Mouse (Mus musculus) midbrain, postnatal 0 days (tissue): ENCODE data around the gene Sh3rf3. TPM values are rescaled to one million over a fixed set of nuclear protein-coding genes. Genes with fewer than 3 reads are reported as not detected.

ENCODE experiments used
- ATAC-seq: fragments of 200-750 bp; cut with Nextera tagmentation; 2 replicates; pipeline ENCODE4 v1.8.0; 2017; ENCODE audit warnings: moderate number of reproducible peaks, mild to moderate bottlenecking, moderate TSS enrichment, moderate library complexity; ENCODE audit not compliant: low FRiP score
- DNase-seq: peaks from one replicate; pipeline ENCODE4 v3.0.0-alpha.2; 2015; ENCODE audit warnings: low spot score
- H3K27ac ChIP-seq: fragments of 300-500 bp; sonication (generic); 2 replicates; pipeline ENCODE4 v1.5.1; 2014; ENCODE audit warnings: low read depth, mild to moderate bottlenecking, low read length, mixed read lengths
- H3K27me3 ChIP-seq: fragments of 300-500 bp; sonication (generic); 2 replicates; pipeline ENCODE4 v1.6.1; 2014; ENCODE audit warnings: low read length, control low read depth, mixed read lengths; ENCODE audit not compliant: insufficient read depth
- H3K36me3 ChIP-seq: fragments of 300-500 bp; sonication (generic); 2 replicates; pipeline ENCODE4 v1.6.1; 2014; ENCODE audit warnings: low read length, control low read depth, mixed read lengths; ENCODE audit not compliant: insufficient read depth
- H3K4me1 ChIP-seq: fragments of 300-500 bp; sonication (generic); 2 replicates; pipeline ENCODE4 v1.6.1; 2014; ENCODE audit warnings: mild to moderate bottlenecking, control low read depth, antibody characterized with exemption, low read length, mixed read lengths; ENCODE audit not compliant: insufficient read depth
- H3K4me2 ChIP-seq: fragments of 300-500 bp; sonication (generic); 2 replicates; pipeline ENCODE4 v1.6.1; 2014; ENCODE audit warnings: low read depth, mild to moderate bottlenecking, low read length, mixed read lengths; ENCODE audit not compliant: poor library complexity, severe bottlenecking
- H3K4me3 ChIP-seq: fragments of 300-500 bp; sonication (generic); 2 replicates; pipeline ENCODE4 v1.5.1; 2014; ENCODE audit warnings: low read depth, mild to moderate bottlenecking, low read length, moderate library complexity
- H3K9ac ChIP-seq: fragments of 300-500 bp; sonication (generic); replicated peaks from 2 replicates; pipeline ENCODE4 v1.6.1; 2014; ENCODE audit warnings: mild to moderate bottlenecking, low read length, moderate library complexity, mixed read lengths; ENCODE audit not compliant: poor library complexity, severe bottlenecking
- H3K9me3 ChIP-seq: fragments of 300-500 bp; sonication (generic); 2 replicates; pipeline ENCODE4 v1.6.1; 2016; ENCODE audit warnings: low read length, control low read depth
- CTCF ChIP-seq: IDR thresholded peaks from 2 replicates; pipeline ENCODE4 v1.5.1; 2016; ENCODE audit warnings: antibody characterized with exemption, mild to moderate bottlenecking
- WGBS: fragments of 180-500 bp; shearing (Covaris S2); extraction: QIAGEN DNeasy Blood & Tissue Kit; methylation state at CpG from one replicate; pipeline ENCODE4 v1.1.7; 2014; 5-methylcytosine and 5-hydroxymethylcytosine counted together
- polyA plus RNA-seq: library from polyadenylated mRNA; unstranded; fragments of >200 nt; fragmentation: Nextera tagmentation; extraction: Ambion mirVana; gene quantifications from 2 replicates; pipeline ENCODE4 v1.2.1, GENCODE M21; 2015
- total RNA-seq: library from RNA; depleted of rRNA; stranded (reverse); fragments of >200 nt; gene quantifications from 2 replicates; pipeline ENCODE4 v1.2.3, GENCODE M21; 2014

The Sh3rf3 gene
- total and polyA plus RNA-seq, 2 experiments from 2014 or later = 4.6 to 31.9 TPM

- H3K4me2 ChIP-seq = no peak overlapping the region
These were observed 297.2 kb downstream of the Sh3rf3 start for GRCm38 (mm10) chr10:59110386-59110785.

GRCm38 (mm10) chr10:59112755-59113154 lies 299.6 kb downstream of the Sh3rf3 start:
- TF ChIP-seq CTCF = no peak
- Histone ChIP-seq H3K27me3 (no peaks in the 10 kb centered on the region), H3K4me2 (no peak overlapping the region), H3K4me1 (no peaks in the 10 kb centered on the region), H3K27ac (no peak overlapping the region), H3K4me3 (no peak overlapping the region), H3K9me3 (no peaks in the 10 kb centered on the region), H3K36me3 (peaks cover 6% of the 10 kb centered on the region), H3K9ac (no peak overlapping the region)
- 94% methylated on average over 8 of the region's 8 CpGs for WGBS
- DNase-seq = no peak
- ATAC-seq = no peak

More at GRCm38 (mm10) chr10:59110386-59110785, 297.2 kb downstream of the Sh3rf3 start:
- H3K36me3 ChIP-seq = peaks cover 6% of the 10 kb centered on the region
- H3K4me1 ChIP-seq = no peaks in the 10 kb centered on the region
- no peaks in the 10 kb centered on the region for H3K9me3 ChIP-seq
- H3K9ac ChIP-seq = no peak overlapping the region
- WGBS = 89% methylated on average over 7 of the region's 7 CpGs
- ATAC-seq (no peak), DNase-seq (no peak)
- no peak for TF ChIP-seq CTCF
- no peak overlapping the region for H3K27ac ChIP-seq
- H3K4me3 ChIP-seq = no peak overlapping the region
- H3K27me3 ChIP-seq = no peaks in the 10 kb centered on the region

- ATAC-seq = no peak
- Histone ChIP-seq H3K27me3 (no peaks in the 10 kb centered on the region), H3K36me3 (peaks cover 6% of the 10 kb centered on the region), H3K9ac (no peak overlapping the region), H3K4me2 (no peak overlapping the region), H3K4me3 (no peak overlapping the region), H3K27ac (no peak overlapping the region), H3K9me3 (no peaks in the 10 kb centered on the region), H3K4me1 (no peaks in the 10 kb centered on the region)
- no peak for TF ChIP-seq CTCF
- no peak for DNase-seq
- 82% methylated on average over 9 of the region's 9 CpGs for WGBS
These were observed 300.2 kb downstream of the Sh3rf3 start for GRCm38 (mm10) chr10:59113386-59113785.

- H3K36me3 ChIP-seq = peaks cover 6% of the 10 kb centered on the region
- TF ChIP-seq CTCF = no peak
- H3K27me3 ChIP-seq = no peaks in the 10 kb centered on the region
- no peak overlapping the region for H3K27ac ChIP-seq
- H3K4me2 ChIP-seq = no peak overlapping the region
- H3K4me1 ChIP-seq = no peaks in the 10 kb centered on the region
- H3K4me3 ChIP-seq = no peak overlapping the region
- ATAC-seq (no peak), DNase-seq (no peak)
- no peaks in the 10 kb centered on the region for H3K9me3 ChIP-seq
- H3K9ac ChIP-seq = no peak overlapping the region
- whole genome bisulfite sequencing = 57% methylated on average over 15 of the region's 15 CpGs
These were observed 301.6 kb downstream of the Sh3rf3 start for GRCm38 (mm10) chr10:59114535-59115291.

- Histone ChIP-seq H3K9me3 (no peaks in the 10 kb centered on the region), H3K4me2 (no peak overlapping the region), H3K4me3 (no peak overlapping the region), H3K9ac (no peak overlapping the region), H3K4me1 (no peaks in the 10 kb centered on the region), H3K36me3 (peaks cover 1% of the 10 kb centered on the region; the same call in 1 of the 2 replicates), H3K27me3 (no peaks in the 10 kb centered on the region), H3K27ac (no peak overlapping the region)
- 91% methylated on average over 2 of the region's 2 CpGs for WGBS
- ATAC-seq (no peak), DNase-seq (no peak)
- no peak for TF ChIP-seq CTCF
These were observed 302.5 kb downstream of the Sh3rf3 start for GRCm38 (mm10) chr10:59115691-59116090.

- ATAC-seq (no peak), DNase-seq (no peak)
- Histone ChIP-seq H3K4me2 (no peak overlapping the region), H3K4me1 (no peaks in the 10 kb centered on the region), H3K36me3 (no peaks in the 10 kb centered on the region; the same call in 1 of the 2 replicates), H3K9me3 (no peaks in the 10 kb centered on the region), H3K4me3 (no peak overlapping the region), H3K9ac (no peak overlapping the region), H3K27ac (no peak overlapping the region), H3K27me3 (no peaks in the 10 kb centered on the region)
- TF ChIP-seq CTCF = no peak
- 81% methylated on average over 9 of the region's 9 CpGs for WGBS
These were observed 303.2 kb downstream of the Sh3rf3 start for GRCm38 (mm10) chr10:59116331-59116730.
